Mouse (Mus musculus) forebrain, postnatal 0 days (tissue): ENCODE results near the gene Dnah6. TPM values are rescaled to one million over a fixed set of nuclear protein-coding genes. Genes with fewer than 3 reads are reported as not detected.

Source experiments
- ATAC-seq: fragments of 200-750 bp; cut with Nextera tagmentation; 2 replicates; pipeline ENCODE4 v1.8.0; 2017; ENCODE audit warnings: mild to moderate bottlenecking, moderate library complexity
- DNase-seq: peaks from one replicate; pipeline ENCODE4 v3.0.0-alpha.2; 2015
- H3K27ac ChIP-seq: fragments of 300-500 bp; sonication (generic); 2 replicates; pipeline ENCODE4 v1.5.1; 2014; ENCODE audit warnings: low read depth, mild to moderate bottlenecking, antibody characterized with exemption, low read length, moderate library complexity, mixed read lengths
- H3K27me3 ChIP-seq: fragments of 300-500 bp; sonication (generic); 2 replicates; pipeline ENCODE4 v1.6.1; 2014; ENCODE audit warnings: mild to moderate bottlenecking, low read length, mixed read lengths; ENCODE audit not compliant: insufficient read depth
- H3K36me3 ChIP-seq: fragments of 300-500 bp; sonication (generic); 2 replicates; pipeline ENCODE4 v1.6.1; 2014; ENCODE audit warnings: mild to moderate bottlenecking, moderate library complexity; ENCODE audit not compliant: insufficient read depth
- H3K4me1 ChIP-seq: fragments of 300-500 bp; sonication (generic); 2 replicates; pipeline ENCODE4 v1.6.1; 2014; ENCODE audit warnings: antibody characterized with exemption; ENCODE audit not compliant: insufficient read depth
- H3K4me2 ChIP-seq: fragments of 300-500 bp; sonication (generic); 2 replicates; pipeline ENCODE4 v1.6.1; 2014; ENCODE audit warnings: low read depth, mild to moderate bottlenecking, moderate library complexity
- H3K4me3 ChIP-seq: fragments of 300-500 bp; sonication (generic); 2 replicates; pipeline ENCODE4 v1.5.1; 2014; ENCODE audit warnings: low read depth, low read length, mixed read lengths
- H3K9ac ChIP-seq: fragments of 300-500 bp; sonication (generic); 2 replicates; pipeline ENCODE4 v1.6.1; 2014; ENCODE audit warnings: mild to moderate bottlenecking
- H3K9me3 ChIP-seq: fragments of 300-500 bp; sonication (generic); 2 replicates; pipeline ENCODE4 v1.6.1; 2016; ENCODE audit warnings: low read length
- CTCF ChIP-seq: sonication (generic); IDR thresholded peaks from 2 replicates; pipeline ENCODE4 v1.5.1; 2016; ENCODE audit warnings: antibody characterized with exemption, control low read depth, low read depth
- WGBS: fragments of 180-500 bp; shearing (Covaris S2); extraction: QIAGEN DNeasy Blood & Tissue Kit; methylation state at CpG from one replicate; pipeline ENCODE4 v1.1.7; 2014; 5-methylcytosine and 5-hydroxymethylcytosine counted together
- polyA plus RNA-seq: library from polyadenylated mRNA; unstranded; fragments of >200 nt; fragmentation: Nextera tagmentation; extraction: Ambion mirVana; gene quantifications from 2 replicates; pipeline ENCODE4 v1.2.1, GENCODE M21; 2015
- total RNA-seq: library from RNA; depleted of rRNA; stranded (reverse); fragments of >200 nt; gene quantifications from 2 replicates; pipeline ENCODE4 v1.2.3, GENCODE M21; 2014

Dnah6 gene
- total and polyA plus RNA-seq, 2 experiments from 2014 or later: 0.44 to 1.8 TPM

GRCm38 (mm10) chr6:73211036-73211435, 10.4 kb downstream of the Dnah6 start:
- Histone ChIP-seq H3K4me3 (no peak overlapping the region), H3K9ac (no peak overlapping the region), H3K36me3 (no peaks in the 10 kb centered on the region), H3K27ac (no peak overlapping the region), H3K4me2 (no peak overlapping the region), H3K4me1 (no peaks in the 10 kb centered on the region), H3K27me3 (no peaks in the 10 kb centered on the region), H3K9me3 (no peaks in the 10 kb centered on the region)
- ATAC-seq: no peak
- no peak for DNase-seq
- WGBS: 93% methylated on average over 3 of the region's 3 CpGs
- TF ChIP-seq CTCF: no peak

- no peak for TF ChIP-seq CTCF
- no peaks in the 10 kb centered on the region for H3K9me3 ChIP-seq
- H3K4me3 ChIP-seq: no peak overlapping the region
- H3K4me1 ChIP-seq: no peaks in the 10 kb centered on the region
- ATAC-seq (no peak), DNase-seq (no peak)
- H3K9ac ChIP-seq: no peak overlapping the region
- no peak overlapping the region for H3K27ac ChIP-seq
- no peak overlapping the region for H3K4me2 ChIP-seq
- no peaks in the 10 kb centered on the region for H3K36me3 ChIP-seq
- WGBS: 89% methylated on average over 4 of the region's 4 CpGs
- no peaks in the 10 kb centered on the region for H3K27me3 ChIP-seq
These were observed 10.9 kb downstream of the Dnah6 start for GRCm38 (mm10) chr6:73210445-73210972.

- no peaks in the 10 kb centered on the region for H3K4me1 ChIP-seq
- ATAC-seq (no peak), DNase-seq (no peak)
- H3K27ac ChIP-seq: no peak overlapping the region
- WGBS: 82% methylated on average over 6 of the region's 6 CpGs
- H3K4me2 ChIP-seq: no peak overlapping the region
- no peak overlapping the region for H3K9ac ChIP-seq
- TF ChIP-seq CTCF: no peak
- no peaks in the 10 kb centered on the region for H3K27me3 ChIP-seq
- H3K36me3 ChIP-seq: no peaks in the 10 kb centered on the region
- H3K9me3 ChIP-seq: no peaks in the 10 kb centered on the region
- no peak overlapping the region for H3K4me3 ChIP-seq
These were observed 11.9 kb downstream of the Dnah6 start for GRCm38 (mm10) chr6:73209598-73209997.

GRCm38 (mm10) chr6:73204937-73205336, 16.5 kb downstream of the Dnah6 start:
- Histone ChIP-seq H3K9ac (no peak overlapping the region), H3K27me3 (no peaks in the 10 kb centered on the region), H3K4me2 (no peak overlapping the region), H3K9me3 (no peaks in the 10 kb centered on the region), H3K4me3 (no peak overlapping the region), H3K27ac (no peak overlapping the region), H3K36me3 (no peaks in the 10 kb centered on the region), H3K4me1 (no peaks in the 10 kb centered on the region)
- ATAC-seq (no peak), DNase-seq (no peak)
- no peak for TF ChIP-seq CTCF
- WGBS: 80% methylated on average over 4 of the region's 4 CpGs

- Histone ChIP-seq H3K4me2 (no peak overlapping the region), H3K36me3 (no peaks in the 10 kb centered on the region), H3K4me1 (no peaks in the 10 kb centered on the region), H3K27ac (no peak overlapping the region), H3K9me3 (no peaks in the 10 kb centered on the region), H3K27me3 (no peaks in the 10 kb centered on the region), H3K4me3 (no peak overlapping the region), H3K9ac (no peak overlapping the region)
- no peak for TF ChIP-seq CTCF
- ATAC-seq (no peak), DNase-seq (no peak)
- WGBS: 76% methylated on average over 2 of the region's 2 CpGs
These were observed 17.7 kb downstream of the Dnah6 start for GRCm38 (mm10) chr6:73203724-73204123.

- Histone ChIP-seq H3K4me1 (no peaks in the 10 kb centered on the region), H3K9ac (no peak overlapping the region), H3K4me2 (no peak overlapping the region), H3K9me3 (no peaks in the 10 kb centered on the region), H3K27me3 (no peaks in the 10 kb centered on the region), H3K4me3 (no peak overlapping the region), H3K36me3 (no peaks in the 10 kb centered on the region), H3K27ac (no peak overlapping the region)
- WGBS: 93% methylated on average over 13 of the region's 13 CpGs
- ATAC-seq: no peak
- TF ChIP-seq CTCF: no peak
- no peak for DNase-seq
These were observed 26.2 kb downstream of the Dnah6 start for GRCm38 (mm10) chr6:73195291-73195690.

- no peaks in the 10 kb centered on the region for H3K4me1 ChIP-seq
- no peak for TF ChIP-seq CTCF
- H3K4me3 ChIP-seq: no peak overlapping the region
- WGBS: 79% methylated on average over 6 of the region's 6 CpGs
- no peaks in the 10 kb centered on the region for H3K9me3 ChIP-seq
- H3K9ac ChIP-seq: no peak overlapping the region
- DNase-seq (no peak), ATAC-seq (no peak)
- no peak overlapping the region for H3K27ac ChIP-seq
- no peaks in the 10 kb centered on the region for H3K36me3 ChIP-seq
- H3K4me2 ChIP-seq: no peak overlapping the region
- H3K27me3 ChIP-seq: no peaks in the 10 kb centered on the region
These were observed 30.7 kb downstream of the Dnah6 start for GRCm38 (mm10) chr6:73190756-73191155.
